Mouse (Mus musculus) stomach, embryonic 14.5 days (tissue): ENCODE measurements around the gene Tcl1b2. TPM values are rescaled to one million over a fixed set of nuclear protein-coding genes. Genes with fewer than 3 reads are reported as not detected.
"Not testable (repeated sequence)": the region's sequence is repeated elsewhere in the genome, so short reads cannot be mapped to it uniquely, and the experiment has no call there.

Experiments
- ATAC-seq: fragments of 200-750 bp; cut with Nextera tagmentation; 2 replicates; pipeline ENCODE4 v1.8.0; 2017; ENCODE audit warnings: low read depth, moderate TSS enrichment; ENCODE audit not compliant: insufficient number of reproducible peaks, insufficient read depth, low FRiP score
- H3K27ac ChIP-seq: fragments of 300-500 bp; sonication (generic); 2 replicates; pipeline ENCODE4 v1.5.1; 2014; ENCODE audit warnings: mild to moderate bottlenecking, low read length, moderate library complexity, mixed read lengths
- H3K27me3 ChIP-seq: fragments of 300-500 bp; sonication (generic); 2 replicates; pipeline ENCODE4 v1.6.1; 2014; ENCODE audit warnings: low read length, control low read depth, mixed read lengths; ENCODE audit not compliant: control insufficient read depth, insufficient read depth
- H3K36me3 ChIP-seq: fragments of 300-500 bp; sonication (generic); 2 replicates; pipeline ENCODE4 v1.6.1; 2014; ENCODE audit warnings: mild to moderate bottlenecking, control low read depth, low read length, moderate library complexity, mixed read lengths; ENCODE audit not compliant: control insufficient read depth, insufficient read depth
- H3K4me1 ChIP-seq: fragments of 300-500 bp; sonication (generic); 2 replicates; pipeline ENCODE4 v1.6.1; 2014; ENCODE audit warnings: low read length, control low read depth, mixed read lengths; ENCODE audit not compliant: control insufficient read depth, insufficient read depth
- H3K4me2 ChIP-seq: fragments of 300-500 bp; sonication (generic); replicated peaks from 2 replicates; pipeline ENCODE4 v1.6.1; 2014; ENCODE audit warnings: low read depth, low read length, control low read depth
- H3K4me3 ChIP-seq: fragments of 300-500 bp; sonication (generic); 2 replicates; pipeline ENCODE4 v1.5.1; 2014; ENCODE audit warnings: low read depth, low read length, control low read depth
- H3K9ac ChIP-seq: fragments of 300-500 bp; sonication (generic); replicated peaks from 2 replicates; pipeline ENCODE4 v1.6.1; 2014; ENCODE audit warnings: low read depth, mild to moderate bottlenecking, control low read depth, low read length, moderate library complexity, mixed read lengths
- H3K9me3 ChIP-seq: fragments of 300-500 bp; sonication (generic); 2 replicates; pipeline ENCODE4 v1.6.1; 2016; ENCODE audit warnings: low read depth, low read length, control low read depth; ENCODE audit not compliant: control insufficient read depth
- WGBS: fragments of 180-500 bp; shearing (Covaris S2); extraction: QIAGEN DNeasy Blood & Tissue Kit; methylation state at CpG from one replicate; pipeline ENCODE4 v1.1.7; 2014; 5-methylcytosine and 5-hydroxymethylcytosine counted together
- polyA plus RNA-seq: library from polyadenylated mRNA; unstranded; fragments of >200 nt; fragmentation: Nextera tagmentation; extraction: Ambion mirVana; gene quantifications from 2 replicates; pipeline ENCODE4 v1.2.1, GENCODE M21; 2014

Gene Tcl1b2
- polyA plus RNA-seq, 1 experiment from 2014 or later: not detected

- WGBS: 31% methylated on average over 13 of the region's 13 CpGs
- Histone ChIP-seq H3K4me2 (no peak overlapping the region), H3K27ac (no peak overlapping the region), H3K4me1 (peaks cover 4% of the 10 kb centered on the region; the same call in 1 of the 2 replicates), H3K36me3 (no peaks in the 10 kb centered on the region), H3K4me3 (no peak overlapping the region), H3K9ac (no peak overlapping the region), H3K27me3 (no peaks in the 10 kb centered on the region), H3K9me3 (no peaks in the 10 kb centered on the region)
- no peak for ATAC-seq
Measured at GRCm38 (mm10) chr12:105112321-105112988, 33.4 kb upstream of the Tcl1b2 start.

DNA sequence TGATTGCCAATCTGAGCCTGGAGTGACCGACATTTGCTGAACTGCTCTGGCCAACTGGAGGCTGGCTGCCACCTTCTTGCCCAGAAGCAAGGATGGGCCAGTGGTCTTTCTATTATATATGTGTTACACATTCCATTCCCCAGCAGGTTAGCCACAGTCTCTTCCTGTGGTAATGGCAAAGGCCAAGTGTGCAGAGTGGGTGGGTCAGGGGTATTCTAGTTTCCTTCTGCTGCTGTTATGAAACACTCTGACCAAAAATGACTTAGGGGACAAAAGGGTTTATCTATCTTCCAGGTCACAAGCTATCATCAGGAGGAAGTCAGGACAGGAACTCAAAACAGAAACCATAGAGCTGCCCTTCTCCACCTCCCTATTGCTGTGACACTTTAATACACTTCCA lies 29.2 kb upstream of the Tcl1b2 start:
- WGBS: 94% methylated on average over 1 of the region's 1 CpGs
- Histone ChIP-seq H3K27me3 (no peaks in the 10 kb centered on the region), H3K27ac (no peak overlapping the region), H3K9ac (no peak overlapping the region), H3K9me3 (no peaks in the 10 kb centered on the region), H3K4me1 (peaks cover 4% of the 10 kb centered on the region; the same call in 1 of the 2 replicates), H3K4me2 (no peak overlapping the region), H3K4me3 (no peak overlapping the region), H3K36me3 (no peaks in the 10 kb centered on the region)
- no peak for ATAC-seq

- Histone ChIP-seq H3K9me3 (no peaks in the 10 kb centered on the region), H3K36me3 (no peaks in the 10 kb centered on the region), H3K27me3 (no peaks in the 10 kb centered on the region), H3K9ac (no peak overlapping the region), H3K27ac (no peak overlapping the region), H3K4me3 (no peak overlapping the region), H3K4me2 (no peak overlapping the region), H3K4me1 (no peaks in the 10 kb centered on the region)
- 82% methylated on average over 6 of the region's 6 CpGs for WGBS
- no peak for ATAC-seq
Measured at GRCm38 (mm10) chr12:105125362-105125761, 20.5 kb upstream of the Tcl1b2 start.

DNA sequence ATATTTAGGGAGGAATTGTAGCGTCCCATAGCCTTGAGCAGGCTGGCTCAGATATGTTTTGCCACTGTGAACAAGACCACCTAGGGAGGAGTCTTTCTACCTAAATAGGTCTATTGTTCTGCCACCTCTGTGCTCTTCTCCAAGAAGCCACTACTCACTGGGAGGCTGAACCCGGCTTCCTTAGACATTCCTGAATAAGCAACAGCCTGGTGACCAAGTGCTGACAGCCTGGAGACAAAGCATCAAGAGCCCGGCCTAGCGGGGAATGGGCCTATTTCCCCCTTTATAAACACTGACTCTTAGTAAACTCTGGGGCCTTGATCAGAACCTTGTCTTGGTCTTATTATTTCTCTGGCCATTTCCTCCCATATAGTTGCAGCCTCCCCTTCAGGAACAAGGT lies 19.3 kb upstream of the Tcl1b2 start:
- no peaks in the 10 kb centered on the region for H3K9me3 ChIP-seq
- no peak overlapping the region for H3K27ac ChIP-seq
- H3K4me2 ChIP-seq: no peak overlapping the region
- no peaks in the 10 kb centered on the region for H3K36me3 ChIP-seq
- H3K4me3 ChIP-seq: no peak overlapping the region
- H3K9ac ChIP-seq: no peak overlapping the region
- no peaks in the 10 kb centered on the region for H3K4me1 ChIP-seq
- no peaks in the 10 kb centered on the region for H3K27me3 ChIP-seq
- no peak for ATAC-seq
- 74% methylated on average over 4 of the region's 4 CpGs for WGBS

GRCm38 (mm10) chr12:105127607-105128006 lies 18.2 kb upstream of the Tcl1b2 start:
- no peaks in the 10 kb centered on the region for H3K4me1 ChIP-seq
- no peaks in the 10 kb centered on the region for H3K36me3 ChIP-seq
- H3K9ac ChIP-seq: no peak overlapping the region
- H3K4me3 ChIP-seq: no peak overlapping the region
- ATAC-seq: no peak
- no peak overlapping the region for H3K27ac ChIP-seq
- no peaks in the 10 kb centered on the region for H3K9me3 ChIP-seq
- WGBS: 86% methylated on average over 2 of the region's 2 CpGs
- H3K4me2 ChIP-seq: no peak overlapping the region
- no peaks in the 10 kb centered on the region for H3K27me3 ChIP-seq

DNA sequence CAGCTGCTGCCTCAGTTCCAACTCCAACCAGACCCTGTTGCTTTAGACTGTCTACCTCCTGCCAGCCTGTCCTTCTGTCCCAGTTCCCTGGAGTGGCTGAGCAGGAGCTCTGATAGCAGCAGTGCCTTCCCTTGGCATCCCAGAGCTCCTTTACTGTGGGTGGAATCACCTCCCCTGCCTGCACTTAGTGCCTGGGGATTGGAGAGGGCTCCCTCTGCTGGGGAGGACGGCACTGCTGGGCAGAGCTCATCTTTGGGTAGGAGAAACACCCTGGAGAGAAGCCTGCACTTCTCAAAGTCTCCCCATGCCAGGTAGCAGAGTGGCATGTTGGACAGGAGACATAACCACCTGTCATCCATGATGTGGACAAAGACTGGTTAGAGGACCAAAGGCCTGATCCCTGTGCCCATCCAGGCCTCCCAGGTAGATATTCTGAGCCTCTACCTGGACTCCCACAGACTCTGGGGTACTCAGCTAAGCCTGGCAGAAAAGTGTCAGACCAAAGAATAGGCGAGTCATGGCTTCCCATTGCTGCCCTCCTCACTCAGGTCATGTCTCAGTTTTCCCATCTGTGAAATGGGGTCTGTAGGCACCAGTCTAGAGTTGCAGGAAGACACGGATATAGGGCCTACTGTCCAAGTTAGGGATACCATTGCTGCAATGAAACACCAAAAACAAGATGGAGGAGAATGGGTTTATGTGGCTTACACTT lies 16.2 kb upstream of the Tcl1b2 start:
- H3K27ac ChIP-seq, H3K27me3 ChIP-seq, H3K4me2 ChIP-seq, ATAC-seq, H3K9me3 ChIP-seq, H3K36me3 ChIP-seq, H3K4me3 ChIP-seq, H3K4me1 ChIP-seq, H3K9ac ChIP-seq: not testable (repeated sequence)
- 61% methylated on average over 3 of the region's 3 CpGs for WGBS

- H3K4me2 ChIP-seq, H3K36me3 ChIP-seq, ATAC-seq, H3K9me3 ChIP-seq, H3K4me3 ChIP-seq, H3K9ac ChIP-seq, H3K4me1 ChIP-seq, H3K27ac ChIP-seq, H3K27me3 ChIP-seq: not testable (repeated sequence)
- 66% methylated on average over 2 of the region's 2 CpGs for WGBS
Measured at GRCm38 (mm10) chr12:105134167-105134566, 11.6 kb upstream of the Tcl1b2 start.

GRCm38 (mm10) chr12:105134826-105135225 lies 11.0 kb upstream of the Tcl1b2 start:
- 74% methylated on average over 4 of the region's 4 CpGs for WGBS
- not testable (repeated sequence) for ATAC-seq

More at GRCm38 (mm10) chr12:105134826-105135225, 11.0 kb upstream of the Tcl1b2 start:
- H3K27me3 ChIP-seq, H3K9me3 ChIP-seq, H3K36me3 ChIP-seq, H3K9ac ChIP-seq, H3K4me3 ChIP-seq, H3K4me1 ChIP-seq, H3K27ac ChIP-seq, H3K4me2 ChIP-seq: not testable (repeated sequence)
